Mouse (Mus musculus) lung, adult 2 months (tissue): ENCODE data around the gene Zmym2. TPM values are rescaled to one million over a fixed set of nuclear protein-coding genes. Genes with fewer than 3 reads are reported as not detected.

Experiments
- DNase-seq: peaks from one replicate; pipeline ENCODE4 v3.0.0; 2022
- H3K4me1 ChIP-seq: fragments of 200-500 bp; 2 replicates; pipeline ENCODE4 v1.6.1; 2011; ENCODE audit warnings: low read length; ENCODE audit not compliant: control insufficient read depth, insufficient read depth
- H3K4me3 ChIP-seq: fragments of 200-500 bp; replicated peaks from 2 replicates; pipeline ENCODE3; 2011; ENCODE audit warnings: low read depth, mild to moderate bottlenecking, control low read depth, low read length; ENCODE audit errors: extremely low read depth
- CTCF ChIP-seq: fragments of 200-500 bp; IDR thresholded peaks from 2 replicates; pipeline ENCODE4 v1.5.1; 2011; ENCODE audit warnings: mild to moderate bottlenecking, low read length, control low read depth; ENCODE audit not compliant: insufficient read depth
- POLR2A ChIP-seq: fragments of 200-500 bp; IDR thresholded peaks from 2 replicates; pipeline ENCODE4 v1.6.1; 2011; ENCODE audit warnings: low read depth, mild to moderate bottlenecking, control low read depth, low read length, borderline replicate concordance; ENCODE audit errors: extremely low read depth
- WGBS: fragments of 180-500 bp; shearing (Covaris S2); methylation state at CpG from one replicate; pipeline ENCODE4 v1.1.7; 2018; 5-methylcytosine and 5-hydroxymethylcytosine counted together
- polyA plus RNA-seq: library from polyadenylated mRNA; depleted of rRNA; stranded (reverse); fragments of >200 nt; gene quantifications from 2 replicates; pipeline ENCODE4 v1.2.3, GENCODE M21; 2012; rRNA removed

Gene Zmym2
- polyA plus RNA-seq, 1 experiment = 11.0 TPM

- no peak overlapping the region for H3K4me3 ChIP-seq
- WGBS = 55% methylated on average over 8 of the region's 8 CpGs
- no peak for DNase-seq
- H3K4me1 ChIP-seq = no peaks in the 10 kb centered on the region
- TF ChIP-seq CTCF = no peak
- TF ChIP-seq POLR2A = no peak
Measured at GRCm38 (mm10) chr14:56978045-56978655, 91.7 kb downstream of the Zmym2 start.

DNA sequence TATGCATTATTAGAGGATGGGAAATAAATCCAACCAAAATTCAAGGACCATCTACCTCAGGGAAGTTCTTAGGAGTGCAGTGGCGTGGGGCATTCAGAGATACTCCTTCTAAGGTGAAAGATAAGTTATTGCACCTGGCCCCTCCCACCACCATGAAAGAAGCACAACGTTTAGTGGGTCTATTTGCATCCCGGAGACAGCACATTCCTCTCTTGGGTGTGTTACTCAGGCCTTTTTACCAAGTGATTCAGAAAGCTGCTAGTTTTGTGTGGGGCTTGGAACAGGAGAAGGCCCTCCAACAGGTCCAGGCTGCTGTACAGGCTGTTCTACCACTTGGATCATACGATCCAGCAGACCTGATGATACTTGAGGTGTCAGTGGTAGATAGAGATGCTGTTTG is 102.2 kb downstream of the Zmym2 start:
- DNase-seq = no peak

More for the DNA sequence above, 102.2 kb downstream of the Zmym2 start:
- TF ChIP-seq POLR2A (no peak), CTCF (no peak)
- 66% methylated on average over 4 of the region's 4 CpGs for WGBS
- no peak overlapping the region for H3K4me3 ChIP-seq
- H3K4me1 ChIP-seq = no peaks in the 10 kb centered on the region

Other genes with a start within 250 kb of the Zmym2 start
- 3.3 and 5.8 TPM in 2 replicates for gene Mphosph8, start 218.4 kb upstream of the Zmym2 start, polyA plus RNA-seq
- 5.6 and 6.0 TPM in 2 replicates for gene Pspc1, start 108.3 kb upstream of the Zmym2 start, polyA plus RNA-seq
- 4.2 and 6.8 TPM in 2 replicates for gene Zmym5, start 74.9 kb upstream of the Zmym2 start, polyA plus RNA-seq
- 0.24 and 0.97 TPM in 2 replicates for gene Gja3, start 171.4 kb downstream of the Zmym2 start, polyA plus RNA-seq
- 1.7 and 18.7 TPM in 2 replicates for gene Gjb2, start 218.0 kb downstream of the Zmym2 start, polyA plus RNA-seq
- gene Gm4491, start 229.2 kb downstream of the Zmym2 start, polyA plus RNA-seq = not detected in 2 replicates
- gene Gjb6, start 247.0 kb downstream of the Zmym2 start, polyA plus RNA-seq = 5.2 and 15.0 TPM in 2 replicates